Mouse (Mus musculus) E14TG2a.4 (cell line): Measurements from ENCODE around the gene Nipa1.

ENCODE experiments used
- CTCF ChIP-seq: conservative IDR thresholded peaks from 2 replicates; pipeline ENCODE4 v1.5.1; 2014; ENCODE audit warnings: low read length
- NANOG ChIP-seq: IDR thresholded peaks from 2 replicates; pipeline ENCODE4 v1.6.1; 2014; ENCODE audit warnings: borderline replicate concordance, low read length, mixed read lengths
- POU5F1 ChIP-seq: IDR thresholded peaks from 2 replicates; pipeline ENCODE4 v1.6.1; 2014; ENCODE audit warnings: low read length, borderline replicate concordance

DNA sequence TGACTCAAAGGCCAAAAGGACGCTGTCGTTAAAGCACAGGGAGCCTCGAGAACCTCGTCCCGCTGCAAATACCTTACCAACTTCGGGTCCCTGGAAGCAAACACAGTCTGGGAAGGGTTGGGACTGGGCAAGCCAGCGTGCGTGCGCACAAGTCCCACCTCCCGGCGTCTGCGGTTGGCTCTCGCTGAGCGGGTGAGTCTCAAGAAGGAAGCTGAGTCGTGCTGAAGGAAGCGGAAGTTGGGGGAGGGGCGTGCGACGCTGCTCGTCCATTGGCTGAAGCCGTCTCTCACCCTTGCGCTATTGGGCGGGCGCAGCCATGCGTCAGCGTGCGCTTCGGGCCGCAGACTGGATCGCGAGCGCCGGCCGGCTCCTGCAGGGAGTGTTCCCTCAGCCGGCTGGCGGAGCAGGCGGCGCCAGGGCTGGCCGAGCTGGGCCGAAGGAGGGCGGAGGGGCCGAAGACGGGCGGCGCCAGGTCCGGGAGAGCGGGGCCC is 30.1 kb upstream of the Nipa1 start, which contains the start of gene Herc2:
- TF ChIP-seq CTCF (no peak), NANOG (no peak), POU5F1 (no peak)
